Mouse (Mus musculus): Measurements from ENCODE around the gene Asgr1.

DNA sequence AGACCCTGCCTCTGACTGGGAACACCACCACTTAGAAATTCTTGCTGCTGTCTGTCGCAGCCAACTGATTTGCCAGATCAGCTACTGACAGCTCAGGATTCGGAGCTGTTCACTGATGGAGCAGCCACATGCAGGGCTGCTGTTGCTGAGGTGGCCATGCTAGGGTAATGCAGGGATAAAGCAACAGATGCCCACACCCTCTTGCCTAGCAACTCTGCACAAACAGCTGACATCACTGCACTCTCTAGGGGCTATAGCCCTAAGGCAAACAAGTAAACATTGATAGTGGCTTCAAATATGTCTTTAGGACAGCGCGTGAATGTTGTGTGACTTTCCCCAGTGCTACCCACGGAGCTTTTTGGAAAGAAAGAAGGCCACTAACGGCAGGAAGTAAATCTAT is 25.3 kb downstream of the Asgr1 start:
- TF ChIP-seq CTCF (IDR thresholded peaks at IDR 0.05; ENCODE audit: borderline replicate concordance, extremely low read depth, insufficient read depth, insufficient read length) (no peak), POLR2A (IDR thresholded peaks at IDR 0.05; ENCODE audit: borderline replicate concordance, extremely low read depth, insufficient read depth, insufficient read length, poor library complexity, severe bottlenecking) (no peak)

Measured in brain, embryonic 14.5 days (tissue).